Comparison of ENCODE assay signal across 8 mouse cellular contexts in genomic region chr14:33213823-33214766, GRCm38 (mm10). TPM values are rescaled to one million over a fixed set of nuclear protein-coding genes. Genes with fewer than 3 reads are reported as not detected.
DNase-seq lines count a peak whose midpoint lies in the region; ATAC-seq lines count a peak whose summit lies in the region.

Gene Arhgap22, plus strand, starts transcription at chr14:33214026.

- intact Hi-C loops in heart, postnatal 10 days (cut with DNase I), result loop anchor here (1.0 to 2.0 kb wide), 3 partner anchors 33 to 157 kb away; no protein-coding TSS in a partner anchor

- peaks cover 3% of the 10 kb centered on the region; the same call in 1 of the 2 replicates for H3K4me1 ChIP-seq in forebrain, embryonic 13.5 days
- H3K4me1 ChIP-seq in liver, embryonic 15.5 days (replicated peaks), result peaks cover 16% of the 10 kb centered on the region
- 0 out of 2 replicates have a peak, but pooled peaks cover 2% of the 10 kb centered on the region for H3K4me1 ChIP-seq in neural tube, embryonic 11.5 days (ENCODE audit: control insufficient read depth, insufficient read depth, low read length)
- H3K4me1 ChIP-seq in stomach, embryonic 16.5 days (ENCODE audit: control insufficient read depth, insufficient read depth, low read length), result peaks cover 10% of the 10 kb centered on the region

- DNase-seq in CD8-positive naive resting alpha-beta T cell, adult 2 months (ENCODE audit: low read depth in 2 of 2, low spot score in 2 of 2), result peak; percentile 15 to 36
- peak; percentile 65 for DNase-seq in c-Kit-positive CD71-positive TER-119-positive erythroid progenitor cells, embryonic 14.5 days (ENCODE audit: low spot score)
- DNase-seq in heart, postnatal 10 days, result peak; percentile 88 to 93
- DNase-seq in kidney, postnatal 4 days, result peak; percentile 90 to 92
- peak; percentile 88 for DNase-seq in neural tube, embryonic 11.5 days (ENCODE audit: low spot score)

- WGBS in forebrain, embryonic 13.5 days, result 13% methylated on average over 28 of the region's 28 CpGs
- 6% methylated on average over 28 of the region's 28 CpGs for WGBS in liver, embryonic 15.5 days (ENCODE audit: insufficient replicate concordance)
- 20% methylated on average over 28 of the region's 28 CpGs for WGBS in neural tube, embryonic 11.5 days
- 12% methylated on average over 28 of the region's 28 CpGs for whole genome bisulfite sequencing in stomach, embryonic 16.5 days

- H3K27me3 ChIP-seq in forebrain, embryonic 13.5 days, result peaks cover 12% of the 10 kb centered on the region; the same call in 1 of the 2 replicates
- H3K27me3 ChIP-seq in liver, embryonic 15.5 days, result peaks cover 19% of the 10 kb centered on the region
- H3K27me3 ChIP-seq in neural tube, embryonic 11.5 days (ENCODE audit: control insufficient read depth, insufficient read depth, low read length), result 0 out of 2 replicates have a peak, but pooled peaks cover 4% of the 10 kb centered on the region
- no peaks in the 10 kb centered on the region for H3K27me3 ChIP-seq in stomach, embryonic 16.5 days (ENCODE audit: control insufficient read depth, insufficient read depth, low read length)

- peak; percentile 91 for ATAC-seq in forebrain, embryonic 13.5 days
- ATAC-seq in liver, embryonic 15.5 days (ENCODE audit: insufficient read depth), result peak; percentile 87
- ATAC-seq in neural tube, embryonic 11.5 days (ENCODE audit: insufficient read depth, low FRiP score, low TSS enrichment), result peak; percentile 77
- ATAC-seq in stomach, embryonic 16.5 days (ENCODE audit: insufficient read depth, low FRiP score), result peak; percentile 95

- H3K4me2 ChIP-seq in forebrain, embryonic 13.5 days, result peak within 1 kb of the TSS; percentile 56
- peak within 1 kb of the TSS; percentile 29 for H3K4me2 ChIP-seq in liver, embryonic 15.5 days
- peak within 1 kb of the TSS; percentile 28; the same call in 1 of the 2 replicates for H3K4me2 ChIP-seq in neural tube, embryonic 11.5 days (ENCODE audit: low read depth)
- peak within 1 kb of the TSS; percentile 46 for H3K4me2 ChIP-seq in stomach, embryonic 16.5 days (ENCODE audit: low read depth, low read length)

- H3K27ac ChIP-seq in forebrain, embryonic 13.5 days, result no peak within 1 kb of the TSS
- no peak within 1 kb of the TSS for H3K27ac ChIP-seq in liver, embryonic 15.5 days (replicated peaks)
- no peak within 1 kb of the TSS for H3K27ac ChIP-seq in neural tube, embryonic 11.5 days (ENCODE audit: low read depth, low read length)
- peak within 1 kb of the TSS; percentile 49; the same call in 1 of the 2 replicates for H3K27ac ChIP-seq in stomach, embryonic 16.5 days (ENCODE audit: low read length)

- H3K4me3 ChIP-seq in forebrain, embryonic 13.5 days, result peak within 1 kb of the TSS; percentile 20; the same call in 1 of the 2 replicates
- H3K4me3 ChIP-seq in liver, embryonic 15.5 days (replicated peaks), result no peak within 1 kb of the TSS
- H3K4me3 ChIP-seq in neural tube, embryonic 11.5 days (ENCODE audit: low read depth, low read length), result no peak within 1 kb of the TSS
- no peak within 1 kb of the TSS for H3K4me3 ChIP-seq in stomach, embryonic 16.5 days (replicated peaks; ENCODE audit: low read length)

- no peaks in the 10 kb centered on the region for H3K36me3 ChIP-seq in forebrain, embryonic 13.5 days (ENCODE audit: poor library complexity, severe bottlenecking)
- H3K36me3 ChIP-seq in liver, embryonic 15.5 days (replicated peaks), result no peaks in the 10 kb centered on the region
- H3K36me3 ChIP-seq in neural tube, embryonic 11.5 days (ENCODE audit: control insufficient read depth, insufficient read depth, low read length), result no peaks in the 10 kb centered on the region
- H3K36me3 ChIP-seq in stomach, embryonic 16.5 days (ENCODE audit: control insufficient read depth, insufficient read depth, low read length), result no peaks in the 10 kb centered on the region

- peak within 1 kb of the TSS; percentile 38; the same call in 1 of the 2 replicates for H3K9ac ChIP-seq in forebrain, embryonic 13.5 days
- no peak within 1 kb of the TSS for H3K9ac ChIP-seq in liver, embryonic 15.5 days
- H3K9ac ChIP-seq in neural tube, embryonic 11.5 days (ENCODE audit: low read length), result 0 out of 2 replicates have a peak within 1 kb of the TSS, but pooled peaks have one; percentile 14
- no peak within 1 kb of the TSS for H3K9ac ChIP-seq in stomach, embryonic 16.5 days (ENCODE audit: low read length)

- H3K9me3 ChIP-seq in forebrain, embryonic 13.5 days (replicated peaks), result no peaks in the 10 kb centered on the region
- H3K9me3 ChIP-seq in liver, embryonic 15.5 days (replicated peaks), result no peaks in the 10 kb centered on the region
- no peaks in the 10 kb centered on the region for H3K9me3 ChIP-seq in neural tube, embryonic 11.5 days (ENCODE audit: control insufficient read depth, low read length)
- H3K9me3 ChIP-seq in stomach, embryonic 16.5 days (replicated peaks; ENCODE audit: control insufficient read depth, low read length), result no peaks in the 10 kb centered on the region

RNA-seq across cellular contexts. Expression of gene Arhgap22, which starts in this region (rescaled TPM):
- polyA plus RNA-seq in forebrain, embryonic 13.5 days (2015; fragmentation: Nextera tagmentation; extraction: Ambion mirVana), result 0.59 and 1.1 TPM in 2 replicates
- total RNA-seq in heart, postnatal 10 days (2021), result 1 to 10 TPM; 1.4 TPM
- polyA plus RNA-seq in liver, embryonic 15.5 days (2015; fragmentation: Nextera tagmentation; extraction: Ambion mirVana), result 3.6 and 4.6 TPM in 2 replicates
- polyA plus RNA-seq in neural tube, embryonic 11.5 days (2014; fragmentation: Nextera tagmentation; extraction: Ambion mirVana), result 3.8 and 4.6 TPM in 2 replicates
- polyA plus RNA-seq in stomach, embryonic 16.5 days (2015; fragmentation: Nextera tagmentation; extraction: Ambion mirVana), result 6.1 and 6.7 TPM in 2 replicates

Comparison
In these comparisons a context has a peak if more than half of its experiments do, and no peak if none do; other contexts are left out.
1. DNase-seq: peak in every context shown above with its lines; median percentile 91 in kidney, postnatal 4 days; 90 in heart, postnatal 10 days; 88 in neural tube, embryonic 11.5 days; 65 in c-Kit-positive CD71-positive TER-119-positive erythroid progenitor cells, embryonic 14.5 days; 26 in CD8-positive naive resting alpha-beta T cell, adult 2 months.
2. H3K9ac ChIP-seq: peak in forebrain, embryonic 13.5 days (single experiment) and neural tube, embryonic 11.5 days (single experiment); none in liver, embryonic 15.5 days (single experiment) and stomach, embryonic 16.5 days (single experiment).
3. Peak in every context shown above with its lines, with median percentiles within 50 percentile points of each other: ATAC-seq and H3K4me2 ChIP-seq.